Mouse (Mus musculus) midbrain, embryonic 11.5 days (tissue): Measurements from ENCODE around the gene Nup54. TPM values are rescaled to one million over a fixed set of nuclear protein-coding genes. Genes with fewer than 3 reads are reported as not detected.
A peak's percentile ranks its signal among the peaks of the same experiment; 100 is the strongest.

ENCODE experiments used
- ATAC-seq: fragments of 200-750 bp; cut with Nextera tagmentation; 2 replicates; pipeline ENCODE4 v1.8.0; 2017; ENCODE audit warnings: moderate TSS enrichment, moderate library complexity; ENCODE audit not compliant: low FRiP score
- DNase-seq: peaks from one replicate; pipeline ENCODE4 v3.0.0; 2015; ENCODE audit warnings: low spot score; ENCODE audit errors: missing footprints
- H3K27ac ChIP-seq: fragments of 300-500 bp; sonication (generic); 2 replicates; pipeline ENCODE4 v1.5.1; 2014; ENCODE audit warnings: low read depth, low read length
- H3K27me3 ChIP-seq: fragments of 300-500 bp; sonication (generic); 2 replicates; pipeline ENCODE4 v1.6.1; 2014; ENCODE audit warnings: mild to moderate bottlenecking, low read length, moderate library complexity, mixed read lengths; ENCODE audit not compliant: control insufficient read depth, insufficient read depth
- H3K36me3 ChIP-seq: fragments of 300-500 bp; sonication (generic); 2 replicates; pipeline ENCODE4 v1.6.1; 2014; ENCODE audit warnings: mild to moderate bottlenecking, low read length, moderate library complexity, mixed read lengths; ENCODE audit not compliant: control insufficient read depth, insufficient read depth
- H3K4me1 ChIP-seq: fragments of 300-500 bp; sonication (generic); 2 replicates; pipeline ENCODE4 v1.6.1; 2014; ENCODE audit warnings: low read length; ENCODE audit not compliant: control insufficient read depth, insufficient read depth
- H3K4me2 ChIP-seq: fragments of 300-500 bp; sonication (generic); 2 replicates; pipeline ENCODE4 v1.6.1; 2014; ENCODE audit warnings: mild to moderate bottlenecking, moderate library complexity
- H3K4me3 ChIP-seq: fragments of 300-500 bp; sonication (generic); 2 replicates; pipeline ENCODE4 v1.5.1; 2014; ENCODE audit warnings: low read depth, low read length
- H3K9ac ChIP-seq: fragments of 300-500 bp; sonication (generic); 2 replicates; pipeline ENCODE4 v1.6.1; 2014; ENCODE audit warnings: low read length
- H3K9me3 ChIP-seq: fragments of 300-500 bp; sonication (generic); 2 replicates; pipeline ENCODE4 v1.6.1; 2016; ENCODE audit warnings: low read length; ENCODE audit not compliant: control insufficient read depth
- WGBS: fragments of 180-500 bp; shearing (Covaris S2); extraction: QIAGEN DNeasy Blood & Tissue Kit; methylation state at CpG from one replicate; pipeline ENCODE4 v1.1.7; 2014; 5-methylcytosine and 5-hydroxymethylcytosine counted together
- polyA plus RNA-seq: library from polyadenylated mRNA; unstranded; fragments of >200 nt; fragmentation: Nextera tagmentation; extraction: Ambion mirVana; gene quantifications from 2 replicates; pipeline ENCODE4 v1.2.1, GENCODE M21; 2014

The Nup54 gene
- polyA plus RNA-seq, 1 experiment from 2014 or later = 65.6 TPM

- Histone ChIP-seq H3K4me3 (no peak overlapping the region), H3K27me3 (no peaks in the 10 kb centered on the region), H3K4me1 (peaks cover 6% of the 10 kb centered on the region), H3K27ac (no peak overlapping the region), H3K36me3 (no peaks in the 10 kb centered on the region), H3K4me2 (no peak overlapping the region), H3K9me3 (no peaks in the 10 kb centered on the region), H3K9ac (no peak overlapping the region)
- WGBS = 58% methylated on average over 10 of the region's 10 CpGs
- peak; percentile 73 for ATAC-seq
- DNase-seq = no peak
Observed at GRCm38 (mm10) chr5:92403562-92404399, 31.2 kb downstream of the Nup54 start.

DNA sequence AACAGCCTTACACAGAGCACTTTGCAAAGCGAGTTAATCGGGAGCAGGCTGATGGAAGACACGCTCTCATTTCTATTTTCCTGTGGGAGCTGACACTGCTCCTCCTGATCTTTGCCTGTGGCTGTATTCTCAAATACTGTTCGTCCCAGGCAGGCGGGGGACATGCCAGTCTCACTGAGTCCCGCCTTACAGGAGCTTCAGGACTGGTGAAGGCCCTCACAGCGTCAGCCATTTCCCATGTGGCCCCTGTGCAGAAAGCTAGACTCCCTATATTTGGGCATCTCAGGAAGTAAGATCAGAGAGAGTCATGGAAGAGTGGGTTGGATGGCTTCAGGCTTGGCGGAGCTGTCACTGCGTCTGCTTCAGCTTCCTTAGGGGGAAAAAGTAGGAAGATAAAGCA, 32.2 kb downstream of the Nup54 start:
- Histone ChIP-seq H3K9me3 (no peaks in the 10 kb centered on the region), H3K4me3 (no peak overlapping the region), H3K27ac (no peak overlapping the region), H3K4me1 (peaks cover 6% of the 10 kb centered on the region), H3K4me2 (no peak overlapping the region), H3K9ac (no peak overlapping the region), H3K36me3 (no peaks in the 10 kb centered on the region), H3K27me3 (no peaks in the 10 kb centered on the region)
- 80% methylated on average over 9 of the region's 9 CpGs for WGBS
- no peak for DNase-seq
- no peak for ATAC-seq

DNA sequence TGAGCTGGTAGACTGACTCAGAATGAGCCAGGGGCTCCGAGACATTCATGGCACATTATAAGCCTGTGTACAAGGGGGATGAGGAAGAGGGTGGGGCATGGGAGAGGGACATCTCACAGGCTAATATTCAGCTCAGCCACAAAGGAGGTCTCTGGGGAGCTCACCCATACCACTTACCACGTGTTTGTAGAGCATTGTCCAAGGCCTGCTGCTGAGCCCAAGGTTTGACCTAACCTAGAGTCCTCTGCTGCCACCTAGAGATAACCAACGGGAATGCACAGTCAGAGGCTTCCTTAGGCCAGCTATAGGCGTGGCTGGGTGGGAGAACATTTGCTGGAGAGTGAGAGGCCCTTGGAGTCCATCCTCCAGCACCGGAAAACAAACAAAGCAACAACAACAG, 36.9 kb downstream of the Nup54 start:
- H3K36me3 ChIP-seq = no peaks in the 10 kb centered on the region
- no peaks in the 10 kb centered on the region for H3K9me3 ChIP-seq
- DNase-seq (peak; percentile 98), ATAC-seq (peak; percentile 93)
- 20% methylated on average over 5 of the region's 5 CpGs for WGBS
- H3K4me2 ChIP-seq = no peak overlapping the region
- no peaks in the 10 kb centered on the region for H3K4me1 ChIP-seq
- no peak overlapping the region for H3K4me3 ChIP-seq
- no peak overlapping the region for H3K27ac ChIP-seq
- H3K27me3 ChIP-seq = peaks cover 4% of the 10 kb centered on the region; the same call in 1 of the 2 replicates
- H3K9ac ChIP-seq = no peak overlapping the region

DNA sequence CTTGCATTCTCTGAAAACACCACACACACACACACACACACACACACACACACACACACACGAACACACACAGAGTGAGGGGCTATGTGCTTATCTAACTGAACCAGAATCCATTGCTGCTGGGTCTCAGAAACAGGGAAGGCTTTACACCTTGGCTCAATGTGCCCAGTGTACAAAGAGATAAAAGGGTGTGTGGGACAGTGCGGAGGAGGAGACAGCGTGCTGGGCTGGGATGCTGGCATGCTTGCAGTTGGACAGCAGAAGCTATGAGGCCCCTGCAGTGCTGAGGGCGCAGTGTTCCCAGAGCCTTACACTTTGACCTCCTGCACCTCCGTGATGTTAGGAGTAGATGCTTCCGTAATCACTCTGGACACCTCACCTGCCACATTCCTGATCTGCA, 38.5 kb downstream of the Nup54 start:
- no peaks in the 10 kb centered on the region for H3K36me3 ChIP-seq
- peaks cover 11% of the 10 kb centered on the region for H3K27me3 ChIP-seq
- H3K9me3 ChIP-seq = no peaks in the 10 kb centered on the region
- DNase-seq (no peak), ATAC-seq (no peak)
- no peak overlapping the region for H3K4me2 ChIP-seq
- H3K4me1 ChIP-seq = no peaks in the 10 kb centered on the region
- no peak overlapping the region for H3K9ac ChIP-seq
- WGBS = 86% methylated on average over 6 of the region's 6 CpGs
- no peak overlapping the region for H3K4me3 ChIP-seq
- no peak overlapping the region for H3K27ac ChIP-seq

- Histone ChIP-seq H3K4me1 (no peaks in the 10 kb centered on the region), H3K27me3 (peaks cover 11% of the 10 kb centered on the region), H3K4me2 (no peak overlapping the region), H3K4me3 (no peak overlapping the region), H3K27ac (no peak overlapping the region), H3K36me3 (no peaks in the 10 kb centered on the region), H3K9me3 (no peaks in the 10 kb centered on the region), H3K9ac (no peak overlapping the region)
- ATAC-seq (no peak), DNase-seq (no peak)
- WGBS = 81% methylated on average over 3 of the region's 3 CpGs
Observed at GRCm38 (mm10) chr5:92395764-92396163, 39.3 kb downstream of the Nup54 start.

DNA sequence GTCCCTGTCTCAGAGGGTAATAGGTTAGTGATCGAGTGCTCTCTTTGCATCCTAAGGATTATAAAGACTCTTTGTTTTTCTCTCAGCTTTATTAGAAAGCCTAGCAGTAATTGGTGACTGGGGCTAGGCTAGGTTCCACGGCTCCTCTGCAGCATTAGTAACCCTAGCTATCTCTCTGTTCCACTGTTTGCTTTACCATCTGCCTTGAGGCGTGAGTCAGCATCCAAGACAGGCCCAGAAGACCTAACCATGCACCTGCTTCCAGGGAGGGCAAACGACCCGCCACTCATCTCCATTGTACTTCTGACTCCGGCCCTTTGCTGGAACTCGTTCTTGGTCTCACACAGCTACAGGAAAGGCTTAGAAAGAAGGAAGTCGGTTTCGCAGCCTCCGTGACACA, 41.2 kb downstream of the Nup54 start:
- ATAC-seq (no peak), DNase-seq (no peak)
- 81% methylated on average over 10 of the region's 10 CpGs for WGBS
- no peak overlapping the region for H3K27ac ChIP-seq
- H3K4me2 ChIP-seq = no peak overlapping the region
- no peaks in the 10 kb centered on the region for H3K4me1 ChIP-seq
- H3K27me3 ChIP-seq = peaks cover 13% of the 10 kb centered on the region
- H3K9ac ChIP-seq = no peak overlapping the region
- H3K4me3 ChIP-seq = no peak overlapping the region
- no peaks in the 10 kb centered on the region for H3K9me3 ChIP-seq
- no peaks in the 10 kb centered on the region for H3K36me3 ChIP-seq

GRCm38 (mm10) chr5:92392542-92392941, 42.5 kb downstream of the Nup54 start:
- Histone ChIP-seq H3K4me3 (peak overlapping the region; percentile 17), H3K36me3 (no peaks in the 10 kb centered on the region)

DNA sequence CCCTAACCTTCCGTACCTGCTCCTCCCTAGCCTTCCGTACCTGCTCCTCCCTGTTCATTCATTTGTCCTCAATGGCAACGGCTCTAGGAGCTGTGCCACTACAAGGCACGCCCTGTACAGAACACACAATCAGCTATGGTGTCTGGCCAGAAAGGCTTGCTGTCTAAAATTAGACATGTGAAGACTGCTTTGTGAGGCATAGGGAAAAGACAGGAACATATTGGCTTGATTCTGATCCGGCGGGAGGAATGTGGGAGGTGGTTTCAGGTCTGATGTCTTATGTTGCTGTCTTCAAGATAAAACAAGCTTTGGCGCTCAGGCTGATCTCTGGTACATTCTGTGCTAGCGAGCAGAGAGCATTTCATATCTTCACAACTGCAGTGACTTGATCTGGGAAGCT, 44.4 kb downstream of the Nup54 start:
- no peak for ATAC-seq
- Histone ChIP-seq H3K9me3 (no peaks in the 10 kb centered on the region), H3K27ac (no peak overlapping the region), H3K4me2 (no peak overlapping the region), H3K4me1 (no peaks in the 10 kb centered on the region), H3K27me3 (peaks cover 13% of the 10 kb centered on the region), H3K4me3 (no peak overlapping the region), H3K36me3 (no peaks in the 10 kb centered on the region), H3K9ac (no peak overlapping the region)
- 87% methylated on average over 8 of the region's 8 CpGs for WGBS
- no peak for DNase-seq

More at GRCm38 (mm10) chr5:92392542-92392941, 42.5 kb downstream of the Nup54 start:
- Histone ChIP-seq H3K9me3 (no peaks in the 10 kb centered on the region), H3K4me2 (peak overlapping the region; percentile 27), H3K4me1 (no peaks in the 10 kb centered on the region), H3K9ac (no peak overlapping the region), H3K27me3 (peaks cover 13% of the 10 kb centered on the region), H3K27ac (no peak overlapping the region)
- DNase-seq (no peak), ATAC-seq (no peak)
- WGBS = 50% methylated on average over 18 of the region's 18 CpGs

- Histone ChIP-seq H3K9ac (no peak overlapping the region), H3K4me2 (no peak overlapping the region), H3K27ac (no peak overlapping the region), H3K9me3 (no peaks in the 10 kb centered on the region), H3K36me3 (no peaks in the 10 kb centered on the region), H3K4me3 (no peak overlapping the region), H3K4me1 (no peaks in the 10 kb centered on the region), H3K27me3 (peaks cover 13% of the 10 kb centered on the region)
- ATAC-seq (no peak), DNase-seq (no peak)
- 71% methylated on average over 2 of the region's 2 CpGs for WGBS
Observed at GRCm38 (mm10) chr5:92389977-92390376, 45.0 kb downstream of the Nup54 start.
